Mouse (Mus musculus): ENCODE results near the gene Fndc7. TPM values are rescaled to one million over a fixed set of nuclear protein-coding genes. Genes with fewer than 3 reads are reported as not detected.

Gene Fndc7
- not detected in 2 replicates for polyA plus RNA-seq (2014; fragmentation: Nextera tagmentation; extraction: Ambion mirVana)

- H3K4me1 ChIP-seq (replicated peaks; ENCODE audit: control insufficient read depth, insufficient read depth, low read length), result 0 out of 2 replicates have a peak, but pooled peaks cover under 1% of the 10 kb centered on the region
- no peaks in the 10 kb centered on the region for H3K36me3 ChIP-seq (replicated peaks; ENCODE audit: control insufficient read depth, insufficient read depth)
- DNase-seq (ENCODE audit: low spot score) (no peak), ATAC-seq (ENCODE audit: low FRiP score) (no peak)
- H3K9ac ChIP-seq, result no peak within 1 kb of the TSS
- H3K27me3 ChIP-seq (ENCODE audit: control insufficient read depth, insufficient read depth, low read length), result no peaks in the 10 kb centered on the region
- no peak within 1 kb of the TSS for H3K27ac ChIP-seq
- no peak within 1 kb of the TSS for H3K4me2 ChIP-seq (replicated peaks)
- H3K4me3 ChIP-seq (replicated peaks; ENCODE audit: low read length), result no peak within 1 kb of the TSS
- no peaks in the 10 kb centered on the region for H3K9me3 ChIP-seq (ENCODE audit: control insufficient read depth, low read length)
- 96% methylated on average over 1 of the region's 1 CpGs for WGBS
Observed at GRCm38 (mm10) chr3:108889908-108890307, at the start of gene Fndc7. TSS of gene Fndc7 (minus strand) at chr3:108890008.

GRCm38 (mm10) chr3:108939573-108939972 lies 49.8 kb upstream of the Fndc7 start, which contains the start of gene Henmt1:
TSS of gene Henmt1 (plus strand) at chr3:108939873.
- Histone ChIP-seq H3K4me1 (replicated peaks; ENCODE audit: control insufficient read depth, insufficient read depth, low read length) (no peaks in the 10 kb centered on the region), H3K27ac (no peak within 1 kb of the TSS), H3K4me2 (replicated peaks) (peak within 1 kb of the TSS; percentile 47), H3K27me3 (ENCODE audit: control insufficient read depth, insufficient read depth, low read length) (no peaks in the 10 kb centered on the region), H3K9ac (peak within 1 kb of the TSS; percentile 24; the same call in 1 of the 2 replicates), H3K4me3 (replicated peaks; ENCODE audit: low read length) (peak within 1 kb of the TSS; percentile 24), H3K36me3 (replicated peaks; ENCODE audit: control insufficient read depth, insufficient read depth) (no peaks in the 10 kb centered on the region), H3K9me3 (ENCODE audit: control insufficient read depth, low read length) (no peaks in the 10 kb centered on the region)
- no peak for DNase-seq (ENCODE audit: low spot score)
- WGBS, result 89% methylated on average over 5 of the region's 5 CpGs
- no peak for ATAC-seq (ENCODE audit: low FRiP score)

DNA sequence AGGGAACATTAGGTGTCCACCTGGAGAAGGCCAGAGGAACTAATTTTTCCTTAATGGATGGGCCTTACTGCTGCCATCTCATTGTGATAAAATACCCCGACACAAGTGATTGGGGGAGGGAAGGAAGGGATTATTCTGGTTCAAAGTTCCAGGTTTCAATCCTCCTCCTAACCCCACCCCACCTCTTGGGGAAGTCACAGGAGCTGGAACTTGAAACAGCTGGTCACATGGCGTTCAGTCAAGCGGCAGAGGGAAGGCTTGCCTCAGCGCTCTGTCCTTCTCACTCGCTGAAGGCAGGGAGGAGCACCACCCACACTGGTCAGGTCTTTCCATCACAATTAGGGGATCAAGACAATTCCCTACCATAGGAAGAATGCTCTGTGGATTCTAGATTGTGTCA lies 48.9 kb upstream of the Fndc7 start:
- Histone ChIP-seq H3K9ac (no peak overlapping the region), H3K27ac (no peak overlapping the region), H3K4me1 (replicated peaks; ENCODE audit: control insufficient read depth, insufficient read depth, low read length) (no peaks in the 10 kb centered on the region), H3K36me3 (replicated peaks; ENCODE audit: control insufficient read depth, insufficient read depth) (no peaks in the 10 kb centered on the region), H3K27me3 (ENCODE audit: control insufficient read depth, insufficient read depth, low read length) (no peaks in the 10 kb centered on the region), H3K4me3 (replicated peaks; ENCODE audit: low read length) (no peak overlapping the region), H3K9me3 (ENCODE audit: control insufficient read depth, low read length) (no peaks in the 10 kb centered on the region), H3K4me2 (replicated peaks) (no peak overlapping the region)
- DNase-seq (ENCODE audit: low spot score) (no peak), ATAC-seq (ENCODE audit: low FRiP score) (no peak)
- 96% methylated on average over 5 of the region's 5 CpGs for WGBS

- Histone ChIP-seq H3K9me3 (ENCODE audit: control insufficient read depth, low read length) (no peaks in the 10 kb centered on the region), H3K27me3 (ENCODE audit: control insufficient read depth, insufficient read depth, low read length) (no peaks in the 10 kb centered on the region), H3K36me3 (replicated peaks; ENCODE audit: control insufficient read depth, insufficient read depth) (no peaks in the 10 kb centered on the region), H3K4me1 (replicated peaks; ENCODE audit: control insufficient read depth, insufficient read depth, low read length) (no peaks in the 10 kb centered on the region), H3K4me2 (replicated peaks) (no peak overlapping the region), H3K4me3 (replicated peaks; ENCODE audit: low read length) (no peak overlapping the region), H3K27ac (no peak overlapping the region), H3K9ac (no peak overlapping the region)
- no peak for DNase-seq (ENCODE audit: low spot score)
- no peak for ATAC-seq (ENCODE audit: low FRiP score)
- WGBS, result 96% methylated on average over 6 of the region's 6 CpGs
Observed at GRCm38 (mm10) chr3:108933557-108933956, 43.7 kb upstream of the Fndc7 start.

- H3K4me1 ChIP-seq (replicated peaks; ENCODE audit: control insufficient read depth, insufficient read depth, low read length), result no peaks in the 10 kb centered on the region
- no peak overlapping the region for H3K4me3 ChIP-seq (replicated peaks; ENCODE audit: low read length)
- H3K9ac ChIP-seq, result no peak overlapping the region
- H3K9me3 ChIP-seq (ENCODE audit: control insufficient read depth, low read length), result no peaks in the 10 kb centered on the region
- no peak overlapping the region for H3K4me2 ChIP-seq (replicated peaks)
- WGBS, result 68% methylated on average over 1 of the region's 1 CpGs
- DNase-seq (ENCODE audit: low spot score) (no peak), ATAC-seq (ENCODE audit: low FRiP score) (no peak)
- H3K36me3 ChIP-seq (replicated peaks; ENCODE audit: control insufficient read depth, insufficient read depth), result no peaks in the 10 kb centered on the region
- H3K27ac ChIP-seq, result no peak overlapping the region
- no peaks in the 10 kb centered on the region for H3K27me3 ChIP-seq (ENCODE audit: control insufficient read depth, insufficient read depth, low read length)
Observed at GRCm38 (mm10) chr3:108926308-108926707, 36.5 kb upstream of the Fndc7 start.

DNA sequence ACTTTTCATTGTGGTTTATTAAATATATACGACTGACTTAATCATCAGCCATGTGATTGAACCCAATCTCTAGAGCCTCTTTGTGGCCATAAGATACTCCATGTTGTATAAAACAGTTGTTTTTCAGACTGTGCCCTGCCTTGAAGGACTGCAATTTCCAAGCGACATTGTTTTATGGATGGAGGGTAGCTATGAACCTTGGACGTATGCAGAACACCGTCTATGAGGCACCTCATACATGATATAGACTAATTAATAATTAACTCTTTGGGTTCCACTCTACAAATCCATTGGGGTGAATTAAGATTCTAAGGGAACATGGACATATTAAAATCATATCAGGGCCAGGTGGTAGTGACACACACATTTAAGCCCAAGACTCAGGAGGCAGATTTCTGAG lies 35.9 kb upstream of the Fndc7 start:
- 92% methylated on average over 4 of the region's 4 CpGs for WGBS
- Histone ChIP-seq H3K36me3 (replicated peaks; ENCODE audit: control insufficient read depth, insufficient read depth) (no peaks in the 10 kb centered on the region), H3K4me2 (replicated peaks) (no peak overlapping the region), H3K4me3 (replicated peaks; ENCODE audit: low read length) (no peak overlapping the region), H3K27me3 (ENCODE audit: control insufficient read depth, insufficient read depth, low read length) (no peaks in the 10 kb centered on the region), H3K4me1 (replicated peaks; ENCODE audit: control insufficient read depth, insufficient read depth, low read length) (no peaks in the 10 kb centered on the region), H3K9ac (no peak overlapping the region), H3K27ac (no peak overlapping the region), H3K9me3 (ENCODE audit: control insufficient read depth, low read length) (no peaks in the 10 kb centered on the region)
- DNase-seq (ENCODE audit: low spot score) (no peak), ATAC-seq (ENCODE audit: low FRiP score) (no peak)

DNA sequence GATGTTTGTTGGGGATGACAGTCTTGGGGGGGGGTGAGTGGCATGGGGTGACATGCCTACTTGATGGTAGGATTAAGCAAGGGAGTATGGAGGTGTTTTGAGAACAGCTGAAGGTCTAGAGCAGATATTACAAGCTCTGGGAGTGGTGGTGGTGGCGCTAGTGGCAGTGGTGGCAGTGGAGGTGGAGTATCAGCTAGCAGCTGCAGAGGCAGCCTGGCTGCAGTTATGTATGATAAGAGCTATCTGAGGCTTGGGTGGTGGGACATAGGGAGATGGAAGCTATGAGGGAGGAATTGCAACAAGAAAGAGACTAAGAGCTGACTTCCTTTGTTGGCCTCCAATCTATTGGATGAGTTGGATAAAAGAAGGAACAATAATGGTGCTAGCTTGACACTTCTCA lies 32.0 kb upstream of the Fndc7 start:
- Histone ChIP-seq H3K4me2 (replicated peaks) (no peak overlapping the region), H3K27me3 (ENCODE audit: control insufficient read depth, insufficient read depth, low read length) (no peaks in the 10 kb centered on the region), H3K36me3 (replicated peaks; ENCODE audit: control insufficient read depth, insufficient read depth) (no peaks in the 10 kb centered on the region), H3K27ac (no peak overlapping the region), H3K4me1 (replicated peaks; ENCODE audit: control insufficient read depth, insufficient read depth, low read length) (no peaks in the 10 kb centered on the region), H3K9me3 (ENCODE audit: control insufficient read depth, low read length) (no peaks in the 10 kb centered on the region), H3K4me3 (replicated peaks; ENCODE audit: low read length) (no peak overlapping the region), H3K9ac (no peak overlapping the region)
- 82% methylated on average over 1 of the region's 1 CpGs for WGBS
- ATAC-seq (ENCODE audit: low FRiP score) (no peak), DNase-seq (ENCODE audit: low spot score) (no peak)

DNA sequence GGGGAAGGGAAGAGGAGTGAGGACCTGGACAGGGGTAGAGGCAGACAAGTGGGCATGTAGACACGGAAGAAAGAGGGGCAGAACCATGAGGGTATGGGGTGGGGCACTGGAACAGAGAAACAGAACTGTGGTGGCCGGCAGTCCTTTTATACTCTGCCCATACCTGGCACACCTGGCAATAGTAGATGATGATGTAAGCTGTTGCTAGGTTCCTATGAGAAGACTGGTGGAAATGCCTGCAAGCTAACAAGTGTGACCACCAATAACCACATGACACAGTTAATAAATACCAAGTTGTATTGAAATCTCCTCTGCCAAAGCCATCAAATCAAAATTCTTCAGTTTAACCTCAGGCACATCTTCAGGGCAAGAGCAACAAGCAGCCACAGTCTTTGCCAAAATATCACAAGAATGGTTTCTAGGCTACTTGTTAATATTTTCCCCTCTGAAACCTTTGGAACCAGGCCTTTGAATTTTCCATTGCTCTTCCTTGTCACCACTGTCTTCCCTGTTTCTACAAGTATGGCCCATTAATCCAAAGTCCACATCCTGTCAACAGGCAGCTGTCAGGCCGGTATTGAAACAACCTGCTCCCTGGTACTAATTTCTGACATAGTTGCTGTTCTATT lies 30.7 kb upstream of the Fndc7 start:
- WGBS, result 92% methylated on average over 3 of the region's 3 CpGs
- Histone ChIP-seq H3K4me3 (replicated peaks; ENCODE audit: low read length) (no peak overlapping the region), H3K27ac (no peak overlapping the region), H3K36me3 (replicated peaks; ENCODE audit: control insufficient read depth, insufficient read depth) (no peaks in the 10 kb centered on the region), H3K9ac (no peak overlapping the region), H3K4me2 (replicated peaks) (no peak overlapping the region), H3K27me3 (ENCODE audit: control insufficient read depth, insufficient read depth, low read length) (no peaks in the 10 kb centered on the region), H3K9me3 (ENCODE audit: control insufficient read depth, low read length) (no peaks in the 10 kb centered on the region), H3K4me1 (replicated peaks; ENCODE audit: control insufficient read depth, insufficient read depth, low read length) (no peaks in the 10 kb centered on the region)
- ATAC-seq (ENCODE audit: low FRiP score), result no peak
- DNase-seq (ENCODE audit: low spot score), result no peak

GRCm38 (mm10) chr3:108918852-108919251 lies 29.0 kb upstream of the Fndc7 start:
- H3K4me1 ChIP-seq (replicated peaks; ENCODE audit: control insufficient read depth, insufficient read depth, low read length), result no peaks in the 10 kb centered on the region

GRCm38 (mm10) chr3:108917986-108918385 lies 28.2 kb upstream of the Fndc7 start:
- DNase-seq (ENCODE audit: low spot score) (no peak), ATAC-seq (ENCODE audit: low FRiP score) (no peak)
- Histone ChIP-seq H3K27ac (no peak overlapping the region), H3K4me3 (replicated peaks; ENCODE audit: low read length) (no peak overlapping the region), H3K36me3 (replicated peaks; ENCODE audit: control insufficient read depth, insufficient read depth) (no peaks in the 10 kb centered on the region), H3K4me1 (replicated peaks; ENCODE audit: control insufficient read depth, insufficient read depth, low read length) (no peaks in the 10 kb centered on the region), H3K4me2 (replicated peaks) (no peak overlapping the region), H3K9me3 (ENCODE audit: control insufficient read depth, low read length) (no peaks in the 10 kb centered on the region), H3K27me3 (ENCODE audit: control insufficient read depth, insufficient read depth, low read length) (no peaks in the 10 kb centered on the region), H3K9ac (no peak overlapping the region)
- WGBS, result 54% methylated on average over 3 of the region's 3 CpGs

More at GRCm38 (mm10) chr3:108918852-108919251, 29.0 kb upstream of the Fndc7 start:
- no peak overlapping the region for H3K4me2 ChIP-seq (replicated peaks)
- ATAC-seq (ENCODE audit: low FRiP score), result no peak
- H3K27ac ChIP-seq, result no peak overlapping the region
- H3K36me3 ChIP-seq (replicated peaks; ENCODE audit: control insufficient read depth, insufficient read depth), result no peaks in the 10 kb centered on the region
- no peak overlapping the region for H3K4me3 ChIP-seq (replicated peaks; ENCODE audit: low read length)
- DNase-seq (ENCODE audit: low spot score), result no peak
- no peaks in the 10 kb centered on the region for H3K9me3 ChIP-seq (ENCODE audit: control insufficient read depth, low read length)
- WGBS, result 95% methylated on average over 1 of the region's 1 CpGs
- H3K9ac ChIP-seq, result no peak overlapping the region
- no peaks in the 10 kb centered on the region for H3K27me3 ChIP-seq (ENCODE audit: control insufficient read depth, insufficient read depth, low read length)
